Mouse (Mus musculus) liver, postnatal 0 days (tissue): ENCODE measurements around the gene Gm21988. TPM values are rescaled to one million over a fixed set of nuclear protein-coding genes. Genes with fewer than 3 reads are reported as not detected.

ENCODE experiments used
- ATAC-seq: fragments of 200-750 bp; cut with Nextera tagmentation; 2 replicates; pipeline ENCODE4 v1.8.0; 2017; ENCODE audit warnings: mild to moderate bottlenecking, moderate library complexity
- DNase-seq: peaks from one replicate; pipeline ENCODE4 v3.0.0-alpha.2; 2016
- H3K27ac ChIP-seq: fragments of 300-500 bp; sonication (generic); 2 replicates; pipeline ENCODE4 v1.5.1; 2014; ENCODE audit warnings: antibody characterized with exemption, moderate library complexity, mild to moderate bottlenecking, low read depth
- H3K27me3 ChIP-seq: fragments of 300-500 bp; sonication (generic); 2 replicates; pipeline ENCODE4 v1.6.1; 2014; ENCODE audit warnings: low read length, control low read depth, mixed read lengths; ENCODE audit not compliant: insufficient read depth
- H3K36me3 ChIP-seq: fragments of 300-500 bp; sonication (generic); replicated peaks from 2 replicates; pipeline ENCODE4 v1.6.1; 2014; ENCODE audit warnings: mild to moderate bottlenecking, control low read depth, low read length, moderate library complexity, mixed read lengths; ENCODE audit not compliant: insufficient read depth
- H3K4me1 ChIP-seq: fragments of 300-500 bp; sonication (generic); 2 replicates; pipeline ENCODE4 v1.6.1; 2014; ENCODE audit warnings: antibody characterized with exemption, mild to moderate bottlenecking, control low read depth; ENCODE audit not compliant: insufficient read depth
- H3K4me2 ChIP-seq: fragments of 300-500 bp; sonication (generic); 2 replicates; pipeline ENCODE4 v1.6.1; 2014; ENCODE audit warnings: low read depth, mild to moderate bottlenecking, low read length, moderate library complexity, mixed read lengths
- H3K4me3 ChIP-seq: fragments of 300-500 bp; sonication (generic); 2 replicates; pipeline ENCODE4 v1.5.1; 2014; ENCODE audit warnings: low read depth, low read length
- H3K9ac ChIP-seq: fragments of 300-500 bp; sonication (generic); replicated peaks from 2 replicates; pipeline ENCODE4 v1.6.1; 2014; ENCODE audit warnings: mild to moderate bottlenecking, moderate library complexity
- H3K9me3 ChIP-seq: fragments of 300-500 bp; sonication (generic); 2 replicates; pipeline ENCODE4 v1.6.1; 2016; ENCODE audit warnings: mild to moderate bottlenecking, control low read depth, low read length, mixed read lengths
- CTCF ChIP-seq: sonication (generic); IDR thresholded peaks from 2 replicates; pipeline ENCODE4 v1.5.1; 2016; ENCODE audit warnings: antibody characterized with exemption, low read depth
- EP300 ChIP-seq: IDR thresholded peaks from 2 replicates; pipeline ENCODE4 v1.6.1; 2016; ENCODE audit warnings: antibody characterized with exemption, low read depth, mild to moderate bottlenecking
- WGBS: fragments of 180-500 bp; shearing (Covaris S2); extraction: QIAGEN DNeasy Blood & Tissue Kit; methylation state at CpG from one replicate; pipeline ENCODE4 v1.1.7; 2014; ENCODE audit not compliant: insufficient replicate concordance; 5-methylcytosine and 5-hydroxymethylcytosine counted together
- polyA plus RNA-seq: library from polyadenylated mRNA; unstranded; fragments of >200 nt; fragmentation: Nextera tagmentation; extraction: Ambion mirVana; gene quantifications from 2 replicates; pipeline ENCODE4 v1.2.1, GENCODE M21; 2015

Gene Gm21988
- polyA plus RNA-seq, 1 experiment from 2014 or later = 5.8 TPM

DNA sequence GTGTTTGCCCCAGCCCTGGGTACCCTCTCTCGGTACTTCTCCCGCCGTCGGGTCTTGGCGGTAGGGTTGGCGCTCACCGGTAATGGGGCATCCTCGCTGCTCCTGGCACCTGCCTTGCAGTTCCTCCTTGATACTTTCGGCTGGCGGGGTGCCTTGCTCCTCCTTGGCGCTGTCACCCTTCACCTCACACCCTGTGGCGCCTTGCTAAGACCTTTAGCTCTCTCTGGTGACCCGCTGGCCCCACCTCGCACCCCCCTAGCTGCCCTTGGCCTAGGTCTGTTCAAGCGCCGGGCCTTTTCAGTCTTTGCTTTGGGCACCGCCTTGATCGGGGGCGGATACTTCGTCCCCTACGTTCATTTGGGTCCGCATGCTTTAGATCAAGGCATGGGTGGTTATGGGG, 24.3 kb downstream of the Gm21988 start:
- 29% methylated on average over 22 of the region's 22 CpGs for WGBS
- no peaks in the 10 kb centered on the region for H3K36me3 ChIP-seq
- no peak for ATAC-seq
- H3K27ac ChIP-seq = no peak overlapping the region
- H3K27me3 ChIP-seq = peaks cover 35% of the 10 kb centered on the region
- DNase-seq = no peak
- TF ChIP-seq EP300 (no peak), CTCF (no peak)
- H3K9me3 ChIP-seq = no peaks in the 10 kb centered on the region
- no peak overlapping the region for H3K4me2 ChIP-seq
- H3K4me3 ChIP-seq = 0 out of 2 replicates have a peak overlapping the region, but pooled peaks have one; percentile 32
- H3K4me1 ChIP-seq = peaks cover 17% of the 10 kb centered on the region
- no peak overlapping the region for H3K9ac ChIP-seq

DNA sequence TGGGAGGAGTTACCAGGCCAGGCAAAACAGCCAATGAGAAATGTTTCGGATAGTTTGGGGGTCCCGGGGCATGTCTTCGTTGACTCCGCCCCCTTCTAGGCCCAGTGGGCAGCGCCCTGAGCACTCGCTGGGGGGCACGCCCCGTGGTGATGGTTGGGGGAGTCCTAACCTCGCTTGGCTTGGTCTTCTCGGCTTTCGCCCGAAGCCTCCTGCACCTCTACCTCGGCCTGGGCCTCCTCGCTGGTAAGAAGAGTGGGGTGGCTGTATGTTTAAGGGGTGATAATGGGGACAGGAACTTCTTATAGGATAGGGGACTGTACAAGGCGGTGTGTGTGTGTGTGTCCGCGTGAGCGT, 24.8 kb downstream of the Gm21988 start:
- Histone ChIP-seq H3K27me3 (peaks cover 35% of the 10 kb centered on the region), H3K9me3 (no peaks in the 10 kb centered on the region), H3K9ac (no peak overlapping the region), H3K36me3 (no peaks in the 10 kb centered on the region), H3K4me2 (peak overlapping the region; percentile 64), H3K4me3 (peak overlapping the region; percentile 32; the same call in 1 of the 2 replicates), H3K27ac (no peak overlapping the region), H3K4me1 (peaks cover 13% of the 10 kb centered on the region)
- TF ChIP-seq CTCF (no peak), EP300 (no peak)
- DNase-seq (no peak), ATAC-seq (no peak)
- WGBS = 14% methylated on average over 18 of the region's 18 CpGs

DNA sequence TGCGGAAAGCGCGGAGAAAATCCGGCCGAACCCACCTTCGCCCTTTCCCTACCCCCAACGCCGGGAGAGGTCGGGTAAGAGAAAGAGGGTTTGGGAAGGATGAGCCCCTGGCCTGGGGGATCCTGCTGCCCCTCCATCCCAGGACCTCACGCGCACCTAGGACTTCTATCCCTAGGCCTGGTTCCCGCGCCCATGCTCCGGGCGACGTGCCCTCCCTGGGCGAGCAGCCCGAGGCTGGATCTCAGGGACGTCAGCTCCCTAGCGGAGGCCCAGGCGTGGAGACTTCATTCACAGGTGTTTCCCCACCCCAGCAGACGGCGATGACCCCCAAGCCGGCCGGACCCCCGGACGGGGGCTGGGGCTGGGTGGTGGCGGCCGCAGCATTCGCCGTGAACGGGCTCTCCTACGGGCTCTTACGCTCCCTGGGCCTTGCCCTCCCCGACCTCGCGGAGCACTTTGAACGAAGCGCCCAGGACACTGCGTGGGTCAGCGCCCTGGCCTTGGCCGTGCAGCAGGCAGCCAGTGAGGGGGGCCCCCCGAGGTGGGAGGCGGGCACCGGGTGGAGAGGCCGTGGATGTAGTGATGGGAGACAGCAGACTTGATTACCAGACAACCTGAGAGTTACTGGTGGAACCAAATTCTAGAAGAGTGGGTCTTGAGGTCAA, 25.3 kb downstream of the Gm21988 start:
- no peaks in the 10 kb centered on the region for H3K9me3 ChIP-seq
- H3K27ac ChIP-seq = no peak overlapping the region
- H3K36me3 ChIP-seq = no peaks in the 10 kb centered on the region
- DNase-seq = no peak
- TF ChIP-seq CTCF (no peak), EP300 (no peak)
- H3K27me3 ChIP-seq = peaks cover 35% of the 10 kb centered on the region
- peak; percentile 40 for ATAC-seq
- WGBS = 2% methylated on average over 42 of the region's 46 CpGs
- H3K9ac ChIP-seq = peak overlapping the region; percentile 34; the same call in 1 of the 2 replicates
- H3K4me2 ChIP-seq = peak overlapping the region; percentile 64
- H3K4me1 ChIP-seq = peaks cover 13% of the 10 kb centered on the region
- peak overlapping the region; percentile 32 for H3K4me3 ChIP-seq

- Histone ChIP-seq H3K36me3 (no peaks in the 10 kb centered on the region), H3K27me3 (peaks cover 35% of the 10 kb centered on the region), H3K9me3 (no peaks in the 10 kb centered on the region), H3K9ac (no peak overlapping the region), H3K4me1 (peaks cover 13% of the 10 kb centered on the region), H3K4me2 (peak overlapping the region; percentile 64), H3K27ac (no peak overlapping the region), H3K4me3 (peak overlapping the region; percentile 32)
- ATAC-seq (peak; percentile 26; the same call in 1 of the 2 replicates), DNase-seq (no peak)
- TF ChIP-seq CTCF (no peak), EP300 (no peak)
- 9% methylated on average over 26 of the region's 26 CpGs for WGBS
Measured at GRCm38 (mm10) chr11:70213736-70214135, 25.9 kb downstream of the Gm21988 start.

- no peak overlapping the region for H3K4me3 ChIP-seq
- WGBS = 5% methylated on average over 9 of the region's 9 CpGs
- H3K9ac ChIP-seq = no peak overlapping the region
- no peak overlapping the region for H3K27ac ChIP-seq
- H3K4me1 ChIP-seq = peaks cover 16% of the 10 kb centered on the region
- DNase-seq = peak; percentile 74
- peaks cover 35% of the 10 kb centered on the region for H3K27me3 ChIP-seq
- no peaks in the 10 kb centered on the region for H3K36me3 ChIP-seq
- no peaks in the 10 kb centered on the region for H3K9me3 ChIP-seq
- peak; percentile 24; the same call in 1 of the 2 replicates for ATAC-seq
- peak; percentile 78 for TF ChIP-seq CTCF
- no peak for TF ChIP-seq EP300
- peak overlapping the region; percentile 64; the same call in 1 of the 2 replicates for H3K4me2 ChIP-seq
Measured at GRCm38 (mm10) chr11:70212896-70213295, 26.7 kb downstream of the Gm21988 start.

- Histone ChIP-seq H3K4me3 (peak within 1 kb of the TSS; percentile 32; the same call in 1 of the 2 replicates), H3K27ac (no peak within 1 kb of the TSS), H3K4me1 (peaks cover 16% of the 10 kb centered on the region), H3K9ac (no peak within 1 kb of the TSS), H3K9me3 (no peaks in the 10 kb centered on the region), H3K27me3 (peaks cover 35% of the 10 kb centered on the region), H3K36me3 (no peaks in the 10 kb centered on the region), H3K4me2 (peak within 1 kb of the TSS; percentile 64)
- ATAC-seq = no peak
- TF ChIP-seq CTCF = no peak
- TF ChIP-seq EP300 = no peak
- DNase-seq = no peak
- WGBS = 70% methylated on average over 6 of the region's 6 CpGs
Measured at GRCm38 (mm10) chr11:70212423-70212822, 27.2 kb downstream of the Gm21988 start, which contains the start of gene Slc16a11. Gene Slc16a11, plus strand, starts transcription at chr11:70212752.
